Mouse (Mus musculus) bone marrow macrophage, adult 2 months (primary cell): ENCODE measurements at regions not wholly inside any gene's neighbourhood (a gene's known extent, or its start where the extent isn't known, plus 50 kb on each side); places are given as distances from the start of the nearest gene placed in this dataset.

Experiments
- CTCF ChIP-seq: IDR thresholded peaks from 2 replicates; pipeline ENCODE4 v1.5.1; 2012; ENCODE audit warnings: low read depth, mild to moderate bottlenecking, low read length, moderate library complexity
- POLR2A ChIP-seq: IDR thresholded peaks from 2 replicates; pipeline ENCODE4 v1.6.1; 2012; ENCODE audit warnings: mild to moderate bottlenecking, low read depth, low read length, borderline replicate concordance

DNA sequence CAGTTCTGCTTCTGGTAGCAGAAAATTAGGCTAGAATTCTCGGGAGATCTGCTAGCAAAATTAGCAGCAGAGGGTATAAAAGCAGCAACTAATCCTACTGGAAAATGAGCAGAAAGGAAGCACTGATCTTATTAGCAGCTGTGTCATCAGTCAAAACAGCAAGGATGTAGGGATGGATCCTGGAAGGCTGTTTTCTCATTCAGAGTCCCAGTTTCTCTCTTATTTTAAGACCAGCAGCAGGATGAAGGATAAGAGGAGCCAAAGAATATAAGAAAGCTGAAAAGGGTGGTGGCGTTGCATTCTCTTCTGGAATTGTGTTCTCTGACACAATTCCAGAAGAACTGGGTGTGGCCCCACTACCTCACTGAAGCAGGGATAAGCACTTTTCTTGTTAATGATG, 123.0 kb upstream of the Pja2 start:
- no peak for TF ChIP-seq POLR2A
- no peak for TF ChIP-seq CTCF
